Mouse (Mus musculus) testis, adult 2 months (tissue): ENCODE data around the gene Ifit1bl1. TPM values are rescaled to one million over a fixed set of nuclear protein-coding genes. Genes with fewer than 3 reads are reported as not detected.
"Not testable (repeated sequence)": the region's sequence is repeated elsewhere in the genome, so short reads cannot be mapped to it uniquely, and the experiment has no call there.

Experiments
- H3K27ac ChIP-seq: fragments of 200-500 bp; 2 replicates; pipeline ENCODE4 v1.5.1; 2012; ENCODE audit warnings: low read depth, low read length; ENCODE audit not compliant: control insufficient read depth, insufficient read depth
- H3K27me3 ChIP-seq: fragments of 200-500 bp; 2 replicates; pipeline ENCODE4 v1.6.1; 2012; ENCODE audit warnings: mild to moderate bottlenecking, low read length, moderate library complexity; ENCODE audit not compliant: control insufficient read depth, insufficient read depth
- H3K36me3 ChIP-seq: fragments of 200-500 bp; 2 replicates; pipeline ENCODE4 v1.6.1; 2012; ENCODE audit warnings: mild to moderate bottlenecking, low read length; ENCODE audit not compliant: control insufficient read depth, insufficient read depth
- H3K4me1 ChIP-seq: fragments of 200-500 bp; 2 replicates; pipeline ENCODE4 v1.6.1; 2012; ENCODE audit warnings: low read length; ENCODE audit not compliant: control insufficient read depth, insufficient read depth
- H3K4me3 ChIP-seq: fragments of 200-500 bp; 2 replicates; pipeline ENCODE4 v1.5.1; 2012; ENCODE audit warnings: low read depth, mild to moderate bottlenecking, low read length, moderate library complexity, mixed read lengths; ENCODE audit not compliant: control insufficient read depth
- CTCF ChIP-seq: fragments of 200-500 bp; IDR thresholded peaks from 2 replicates; pipeline ENCODE4 v1.5.1; 2012; ENCODE audit warnings: low read depth, mild to moderate bottlenecking, inconsistent platforms, low read length, moderate library complexity; ENCODE audit not compliant: control insufficient read depth, insufficient read depth, insufficient replicate concordance
- POLR2A ChIP-seq: fragments of 200-500 bp; IDR thresholded peaks from 2 replicates; pipeline ENCODE4 v1.6.1; 2012; ENCODE audit warnings: low read depth, mild to moderate bottlenecking, inconsistent platforms, low read length, moderate library complexity; ENCODE audit not compliant: control insufficient read depth
- polyA plus RNA-seq: library from polyadenylated mRNA; depleted of rRNA; stranded (reverse); fragments of >200 nt; gene quantifications from 2 replicates; pipeline ENCODE4 v1.2.3, GENCODE M21; 2012; rRNA removed

Ifit1bl1 gene
- polyA plus RNA-seq: not detected in 2 replicates

- H3K36me3 ChIP-seq, H3K27me3 ChIP-seq, H3K4me1 ChIP-seq, H3K27ac ChIP-seq, H3K4me3 ChIP-seq: not testable (repeated sequence)
Measured at GRCm38 (mm10) chr19:34601888-34602287, at the start of gene Ifit1bl1. Ifit1bl1 (minus strand) TSS chr19:34601956.

DNA sequence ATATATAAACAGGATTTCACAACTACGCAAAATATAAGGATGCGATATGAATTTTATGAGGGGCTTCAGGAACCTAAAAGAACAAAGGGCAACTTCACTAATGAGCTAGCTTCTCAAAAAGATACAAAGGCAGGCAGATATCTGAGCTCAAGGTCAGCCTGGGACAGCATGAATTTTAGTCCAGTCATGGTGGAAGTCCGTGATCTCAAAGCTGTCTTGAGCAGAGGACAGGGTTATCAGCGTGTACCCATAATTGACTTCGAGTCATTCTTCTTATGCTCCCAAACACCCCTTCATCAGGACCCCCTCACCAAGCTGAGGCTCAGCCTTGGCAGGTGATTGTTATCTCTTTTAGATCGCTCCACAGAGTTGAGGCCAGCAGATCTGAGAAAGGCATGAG is 49.2 kb upstream of the Ifit1bl1 start:
- no peak for TF ChIP-seq CTCF
- Histone ChIP-seq H3K27ac (no peak overlapping the region), H3K4me1 (no peaks in the 10 kb centered on the region), H3K27me3 (no peaks in the 10 kb centered on the region), H3K4me3 (no peak overlapping the region), H3K36me3 (no peaks in the 10 kb centered on the region)

DNA sequence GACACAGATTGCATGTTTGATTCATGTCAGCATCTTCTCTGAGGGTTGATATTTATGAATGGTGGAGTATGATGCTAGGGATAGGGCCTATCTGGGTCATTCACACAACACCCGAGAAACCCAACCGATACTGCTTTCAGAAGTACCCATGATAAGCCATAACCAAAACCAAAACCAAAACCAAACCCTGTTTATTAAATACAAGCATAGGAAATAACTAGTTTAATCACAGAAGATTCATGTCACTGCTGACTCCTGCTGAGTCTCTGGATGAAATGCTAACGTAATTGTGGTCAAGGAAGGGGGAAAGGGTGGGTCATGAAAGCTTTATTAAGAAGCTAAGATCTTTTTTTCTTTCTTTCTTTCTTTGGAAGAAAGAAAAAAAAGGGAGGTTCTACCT is 48.5 kb upstream of the Ifit1bl1 start:
- TF ChIP-seq POLR2A (no peak), CTCF (no peak)
- Histone ChIP-seq H3K36me3 (no peaks in the 10 kb centered on the region), H3K4me1 (no peaks in the 10 kb centered on the region), H3K4me3 (no peak overlapping the region), H3K27me3 (no peaks in the 10 kb centered on the region), H3K27ac (no peak overlapping the region)

DNA sequence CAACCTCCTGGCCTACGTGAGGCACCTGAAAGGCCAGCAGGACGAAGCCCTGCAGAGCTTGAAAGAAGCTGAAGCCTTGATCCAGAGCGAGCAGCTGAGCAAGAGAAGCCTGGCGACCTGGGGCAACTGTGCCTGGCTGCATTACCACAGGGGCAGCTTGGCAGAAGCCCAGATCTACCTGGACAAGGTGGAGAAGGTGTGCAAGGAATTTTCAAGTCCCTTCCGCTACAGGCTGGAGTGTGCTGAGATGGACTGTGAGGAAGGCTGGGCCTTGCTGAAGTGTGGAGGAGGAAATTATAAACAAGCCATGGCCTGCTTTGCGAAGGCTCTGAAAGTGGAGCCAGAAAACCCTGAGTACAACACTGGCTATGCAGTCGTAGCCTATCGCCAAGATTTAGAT is 45.9 kb upstream of the Ifit1bl1 start:
- not testable (repeated sequence) for H3K36me3 ChIP-seq, H3K4me1 ChIP-seq, H3K4me3 ChIP-seq, H3K27me3 ChIP-seq, H3K27ac ChIP-seq

DNA sequence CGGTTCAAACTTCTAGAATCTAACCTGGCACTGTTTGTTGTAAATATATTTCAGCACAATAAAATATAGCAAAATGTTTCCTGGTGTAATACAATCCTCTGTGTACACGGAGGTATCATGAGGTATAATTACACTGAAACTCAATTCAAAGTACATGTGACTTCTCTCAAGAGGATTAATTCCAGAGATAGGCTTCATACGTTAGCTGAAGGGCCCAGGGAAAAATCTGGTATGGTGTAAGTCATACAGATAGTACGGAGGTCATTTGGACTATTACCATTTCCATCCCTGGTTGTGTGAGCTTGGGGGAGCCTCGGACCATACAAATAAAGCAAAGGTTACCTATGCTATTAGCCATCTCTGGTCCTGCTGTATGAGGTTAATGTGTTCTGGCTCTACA is 40.9 kb upstream of the Ifit1bl1 start:
- Histone ChIP-seq H3K4me3 (no peak overlapping the region), H3K4me1 (no peaks in the 10 kb centered on the region), H3K36me3 (no peaks in the 10 kb centered on the region), H3K27me3 (no peaks in the 10 kb centered on the region), H3K27ac (no peak overlapping the region)
- no peak for TF ChIP-seq POLR2A
- no peak for TF ChIP-seq CTCF

- Histone ChIP-seq H3K4me1 (no peaks in the 10 kb centered on the region), H3K4me3 (no peak within 1 kb of the TSS; the same call in 1 of the 2 replicates), H3K36me3 (no peaks in the 10 kb centered on the region), H3K27me3 (no peaks in the 10 kb centered on the region), H3K27ac (no peak within 1 kb of the TSS)
- no peak for TF ChIP-seq POLR2A
- TF ChIP-seq CTCF: no peak
Measured at GRCm38 (mm10) chr19:34640623-34641022, 38.9 kb upstream of the Ifit1bl1 start, which contains the start of the genes Ifit1bl2 and Ifit1. Ifit1bl2 (minus strand) TSS chr19:34640743. Ifit1 (plus strand) TSS chr19:34640871.

GRCm38 (mm10) chr19:34636933-34637557 is 35.3 kb upstream of the Ifit1bl1 start:
- Histone ChIP-seq H3K4me3 (no peak overlapping the region), H3K27me3 (no peaks in the 10 kb centered on the region), H3K27ac (no peak overlapping the region), H3K4me1 (no peaks in the 10 kb centered on the region), H3K36me3 (no peaks in the 10 kb centered on the region)
- TF ChIP-seq POLR2A: no peak
- peak; percentile 41; the same call in 1 of the 2 replicates for TF ChIP-seq CTCF

GRCm38 (mm10) chr19:34633484-34633883 is 31.7 kb upstream of the Ifit1bl1 start:
- H3K4me1 ChIP-seq: no peaks in the 10 kb centered on the region
- no peaks in the 10 kb centered on the region for H3K27me3 ChIP-seq
- no peaks in the 10 kb centered on the region for H3K36me3 ChIP-seq

More at GRCm38 (mm10) chr19:34633484-34633883, 31.7 kb upstream of the Ifit1bl1 start:
- Histone ChIP-seq H3K4me3 (no peak overlapping the region), H3K27ac (no peak overlapping the region)
- TF ChIP-seq CTCF: no peak
- TF ChIP-seq POLR2A: no peak
